Mouse (Mus musculus) limb, embryonic 14.5 days (tissue): Measurements from ENCODE around the gene Sbf2. TPM values are rescaled to one million over a fixed set of nuclear protein-coding genes. Genes with fewer than 3 reads are reported as not detected.
A peak's percentile ranks its signal among the peaks of the same experiment; 100 is the strongest.

Source experiments
- ATAC-seq: fragments of 200-750 bp; cut with Nextera tagmentation; 2 replicates; pipeline ENCODE4 v1.8.0; 2017; ENCODE audit warnings: low read depth, moderate number of reproducible peaks, moderate TSS enrichment; ENCODE audit not compliant: low FRiP score
- DNase-seq: peaks from one replicate; pipeline ENCODE4 v3.0.0-alpha.2; 2015; ENCODE audit warnings: low spot score
- H3K27ac ChIP-seq: fragments of 300-500 bp; sonication (generic); replicated peaks from 2 replicates; pipeline ENCODE4 v1.5.1; 2014; ENCODE audit warnings: low read depth, mild to moderate bottlenecking, low read length, moderate library complexity, mixed read lengths
- H3K27me3 ChIP-seq: fragments of 300-500 bp; sonication (generic); 2 replicates; pipeline ENCODE4 v1.6.1; 2014; ENCODE audit warnings: low read length, mixed read lengths; ENCODE audit not compliant: control insufficient read depth, insufficient read depth
- H3K36me3 ChIP-seq: fragments of 300-500 bp; sonication (generic); 2 replicates; pipeline ENCODE4 v1.6.1; 2014; ENCODE audit warnings: mild to moderate bottlenecking, low read length, moderate library complexity, mixed read lengths; ENCODE audit not compliant: control insufficient read depth, insufficient read depth
- H3K4me1 ChIP-seq: fragments of 300-500 bp; sonication (generic); 2 replicates; pipeline ENCODE4 v1.6.1; 2014; ENCODE audit warnings: antibody characterized with exemption, low read length, mixed read lengths; ENCODE audit not compliant: control insufficient read depth, insufficient read depth
- H3K4me2 ChIP-seq: fragments of 300-500 bp; sonication (generic); replicated peaks from 2 replicates; pipeline ENCODE4 v1.6.1; 2014; ENCODE audit warnings: low read depth, mild to moderate bottlenecking, low read length, moderate library complexity; ENCODE audit not compliant: severe bottlenecking
- H3K4me3 ChIP-seq: fragments of 300-500 bp; sonication (generic); replicated peaks from 2 replicates; pipeline ENCODE4 v1.5.1; 2014; ENCODE audit warnings: low read length
- H3K9ac ChIP-seq: fragments of 300-500 bp; sonication (generic); 2 replicates; pipeline ENCODE4 v1.6.1; 2014; ENCODE audit warnings: mild to moderate bottlenecking, low read depth, low read length, moderate library complexity; ENCODE audit not compliant: severe bottlenecking
- H3K9me3 ChIP-seq: fragments of 300-500 bp; sonication (generic); 2 replicates; pipeline ENCODE4 v1.6.1; 2016; ENCODE audit warnings: low read length; ENCODE audit not compliant: control insufficient read depth
- POLR2A ChIP-seq: fragments of 200-500 bp; IDR thresholded peaks from 2 replicates; pipeline ENCODE4 v1.8.0; 2012; ENCODE audit warnings: inconsistent platforms, mild to moderate bottlenecking, moderate library complexity, borderline replicate concordance; ENCODE audit not compliant: insufficient read depth, insufficient read length; ENCODE audit errors: extremely low read depth
- WGBS: fragments of 180-500 bp; shearing (Covaris S2); extraction: QIAGEN DNeasy Blood & Tissue Kit; methylation state at CpG from one replicate; pipeline ENCODE4 v1.1.7; 2014; 5-methylcytosine and 5-hydroxymethylcytosine counted together
- polyA plus RNA-seq, 2 experiments: library from polyadenylated mRNA; depleted of rRNA in 1 of 2; stranded (reverse) in 1 of 2; unstranded in 1 of 2; fragments of >200 nt; fragmentation: Nextera tagmentation in 1 of 2; extraction: Ambion mirVana in 1 of 2; gene quantifications; 2 replicates each; pipeline versions ENCODE4 v1.2.1 to v1.2.3; 2012 to 2014

Gene Sbf2
- polyA plus RNA-seq, 2 experiments, result 24.7 TPM

GRCm38 (mm10) chr7:110587721-110588120 lies 27.0 kb downstream of the Sbf2 start:
- H3K4me3 ChIP-seq, result no peak overlapping the region
- no peaks in the 10 kb centered on the region for H3K27me3 ChIP-seq
- H3K9ac ChIP-seq, result no peak overlapping the region
- no peaks in the 10 kb centered on the region for H3K9me3 ChIP-seq
- DNase-seq, result no peak
- no peaks in the 10 kb centered on the region for H3K36me3 ChIP-seq
- no peak for TF ChIP-seq POLR2A
- WGBS, result 86% methylated on average over 1 of the region's 1 CpGs
- H3K4me2 ChIP-seq, result no peak overlapping the region
- no peak for ATAC-seq
- no peak overlapping the region for H3K27ac ChIP-seq
- H3K4me1 ChIP-seq, result no peaks in the 10 kb centered on the region

- no peak for ATAC-seq
- no peak for TF ChIP-seq POLR2A
- WGBS, result 79% methylated on average over 2 of the region's 2 CpGs
Measured at GRCm38 (mm10) chr7:110585250-110585649, 29.5 kb downstream of the Sbf2 start.

GRCm38 (mm10) chr7:110584159-110584558 lies 30.6 kb downstream of the Sbf2 start:
- DNase-seq, result no peak
- 64% methylated on average over 2 of the region's 2 CpGs for WGBS
- Histone ChIP-seq H3K4me1 (no peaks in the 10 kb centered on the region), H3K9ac (no peak overlapping the region), H3K9me3 (no peaks in the 10 kb centered on the region), H3K27ac (no peak overlapping the region), H3K4me3 (no peak overlapping the region), H3K27me3 (no peaks in the 10 kb centered on the region), H3K36me3 (no peaks in the 10 kb centered on the region), H3K4me2 (no peak overlapping the region)
- ATAC-seq, result no peak; the same call in 1 of the 2 replicates
- no peak for TF ChIP-seq POLR2A

More at GRCm38 (mm10) chr7:110585250-110585649, 29.5 kb downstream of the Sbf2 start:
- no peak overlapping the region for H3K4me3 ChIP-seq
- no peak overlapping the region for H3K9ac ChIP-seq
- DNase-seq, result no peak
- H3K27me3 ChIP-seq, result no peaks in the 10 kb centered on the region
- no peaks in the 10 kb centered on the region for H3K36me3 ChIP-seq
- H3K9me3 ChIP-seq, result no peaks in the 10 kb centered on the region
- no peak overlapping the region for H3K27ac ChIP-seq
- no peaks in the 10 kb centered on the region for H3K4me1 ChIP-seq
- no peak overlapping the region for H3K4me2 ChIP-seq

GRCm38 (mm10) chr7:110583705-110584104 lies 31.0 kb downstream of the Sbf2 start:
- Histone ChIP-seq H3K27me3 (no peaks in the 10 kb centered on the region), H3K9me3 (no peaks in the 10 kb centered on the region), H3K27ac (no peak overlapping the region), H3K4me3 (no peak overlapping the region), H3K4me1 (no peaks in the 10 kb centered on the region), H3K4me2 (no peak overlapping the region), H3K9ac (no peak overlapping the region), H3K36me3 (no peaks in the 10 kb centered on the region)
- no peak for DNase-seq
- WGBS, result 88% methylated on average over 3 of the region's 3 CpGs
- TF ChIP-seq POLR2A, result no peak
- no peak for ATAC-seq

- ATAC-seq (no peak), DNase-seq (peak; percentile 38)
- 77% methylated on average over 4 of the region's 4 CpGs for WGBS
- H3K4me1 ChIP-seq, result no peaks in the 10 kb centered on the region
- no peak overlapping the region for H3K9ac ChIP-seq
- no peak overlapping the region for H3K4me3 ChIP-seq
- no peak for TF ChIP-seq POLR2A
- no peak overlapping the region for H3K4me2 ChIP-seq
- no peaks in the 10 kb centered on the region for H3K36me3 ChIP-seq
- H3K27ac ChIP-seq, result no peak overlapping the region
- H3K9me3 ChIP-seq, result no peaks in the 10 kb centered on the region
- H3K27me3 ChIP-seq, result no peaks in the 10 kb centered on the region
Measured at GRCm38 (mm10) chr7:110565815-110566549, 48.7 kb downstream of the Sbf2 start.

GRCm38 (mm10) chr7:110561647-110562046 lies 53.1 kb downstream of the Sbf2 start:
- WGBS, result 89% methylated on average over 1 of the region's 1 CpGs
- Histone ChIP-seq H3K27me3 (no peaks in the 10 kb centered on the region), H3K4me2 (no peak overlapping the region), H3K36me3 (peaks cover 7% of the 10 kb centered on the region; the same call in 1 of the 2 replicates), H3K9me3 (no peaks in the 10 kb centered on the region), H3K4me1 (no peaks in the 10 kb centered on the region), H3K27ac (no peak overlapping the region), H3K9ac (no peak overlapping the region), H3K4me3 (no peak overlapping the region)
- no peak for ATAC-seq
- DNase-seq, result no peak
- TF ChIP-seq POLR2A, result no peak
